ENCODE assay signal across 11 mouse cellular contexts in the genomic region with DNA sequence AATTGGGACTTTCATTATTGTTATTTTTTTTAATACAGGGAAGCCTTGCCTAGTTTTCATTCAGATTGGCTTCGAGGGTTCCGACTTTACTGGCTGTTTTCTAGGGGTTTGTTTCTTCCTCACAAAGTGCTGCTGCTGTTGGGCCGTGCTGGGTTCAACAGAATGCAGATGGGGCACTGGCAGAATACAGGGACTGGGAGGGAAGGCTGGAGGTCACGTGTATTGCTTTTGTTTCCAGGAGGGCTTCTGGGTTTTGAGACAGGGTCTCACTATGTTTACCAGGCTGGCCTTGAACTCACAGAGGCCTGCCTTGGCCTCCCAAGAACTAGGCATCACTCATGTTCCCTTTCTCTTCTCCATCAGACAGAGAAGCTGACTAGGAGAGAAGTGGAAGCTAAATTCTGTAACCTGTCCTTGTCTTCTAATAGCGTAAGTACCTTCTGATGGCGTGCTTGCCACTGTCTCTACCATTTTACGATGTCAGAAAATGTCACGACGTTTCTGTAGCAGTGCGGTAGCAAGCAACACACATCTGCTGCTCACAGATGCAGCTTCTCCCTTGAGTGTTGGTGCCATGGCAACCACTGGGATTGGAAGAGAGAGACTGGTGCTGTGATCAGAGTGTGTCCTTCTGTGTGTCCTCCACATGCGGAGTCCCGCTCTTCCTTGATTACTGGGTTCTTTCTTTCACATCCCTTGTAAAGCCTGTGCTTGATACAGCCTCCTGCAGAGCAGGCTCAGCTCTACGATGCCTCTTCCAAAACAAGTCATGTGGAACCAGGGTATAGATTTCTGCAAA. TPM values are rescaled to one million over a fixed set of nuclear protein-coding genes. Genes with fewer than 3 reads are reported as not detected.
DNase-seq lines count a peak whose midpoint lies in the region; ATAC-seq lines count a peak whose summit lies in the region.
"Had no signal": no experiment of that assay in that cellular context is flagged by ENCODE, and none has a peak within 500 bp of the region (broad histone marks: within the 10 kb centered on the region; RNA-seq: fewer than 3 reads in every experiment).

No protein-coding gene starts in this region.

- no peak overlapping the region for H3K4me3 ChIP-seq in hindbrain, embryonic 15.5 days
- H3K4me3 ChIP-seq: embryonic facial prominence, embryonic 15.5 days had no signal

- intact Hi-C loops in left cerebral cortex, postnatal 14 days (cut with DNase I) = no loop called here

- H3K27me3 ChIP-seq in hindbrain, embryonic 15.5 days = no peaks in the 10 kb centered on the region
- H3K27me3 ChIP-seq: embryonic facial prominence, embryonic 15.5 days had no signal

- 47% methylated on average over 13 of the region's 13 CpGs for WGBS in hindbrain, embryonic 15.5 days

- 0 out of 2 replicates have a peak overlapping the region, but pooled peaks have one; percentile 10 for H3K9ac ChIP-seq in hindbrain, embryonic 15.5 days
- H3K9ac ChIP-seq: embryonic facial prominence, embryonic 15.5 days; liver, postnatal 0 days had no signal

- ATAC-seq in hindbrain, embryonic 15.5 days (ENCODE audit: low FRiP score, low read depth) = peak; percentile 90
- ATAC-seq: liver, postnatal 0 days had no signal

- H3K4me2 ChIP-seq in hindbrain, embryonic 15.5 days = no peak overlapping the region
- H3K4me2 ChIP-seq: embryonic facial prominence, embryonic 15.5 days had no signal

- peak overlapping the region; percentile 78 for H3K27ac ChIP-seq in hindbrain, embryonic 15.5 days (replicated peaks)
- H3K27ac ChIP-seq: embryonic facial prominence, embryonic 15.5 days had no signal

- H3K4me1 ChIP-seq in hindbrain, embryonic 15.5 days (replicated peaks) = peaks cover 10% of the 10 kb centered on the region

- no peaks in the 10 kb centered on the region for H3K9me3 ChIP-seq in hindbrain, embryonic 15.5 days
- H3K9me3 ChIP-seq: embryonic facial prominence, embryonic 15.5 days had no signal

- 0 out of 2 replicates have a peak, but pooled peaks cover 1% of the 10 kb centered on the region for H3K36me3 ChIP-seq in hindbrain, embryonic 15.5 days

- DNase-seq in embryo, embryonic 11 days = peak; percentile 33
- DNase-seq in embryo, embryonic 9.5 days (ENCODE audit: extremely low spot score) = no peak
- DNase-seq in left cerebral cortex, postnatal 14 days (ENCODE audit: low spot score in 2 of 2) = peak; percentile 60 to 76
- peak; percentile 22 for DNase-seq in retina, postnatal 1 day
- DNase-seq in thymus, postnatal 0 days (ENCODE audit: low spot score) = no peak
- no peak for DNase-seq in heart, adult 18-20 months
- no peak for DNase-seq in B cell, adult 2 months
- DNase-seq: kidney, postnatal 14 days; liver, postnatal 0 days had no signal

RNA-seq across cellular contexts. Expression of a gene that starts 21.8 kb away (rescaled TPM):
- polyA plus RNA-seq in hindbrain, embryonic 15.5 days (2015; fragmentation: Nextera tagmentation; extraction: Ambion mirVana) = 314 and 317 TPM in 2 replicates
- total RNA-seq in left cerebral cortex, postnatal 14 days (2021) = 100 to 1,000 TPM; 157 to 167 TPM
- polyA plus RNA-seq in thymus, postnatal 0 days (2015; fragmentation: Nextera tagmentation; extraction: Ambion mirVana) = 372 and 403 TPM in 2 replicates
- 100 to 1,000 TPM; 131 to 136 TPM for total RNA-seq in heart, adult 18-20 months (2021)

Comparison
In these comparisons a context has a peak if more than half of its experiments do, and no peak if none do; other contexts are left out.
1. DNase-seq: peak in embryo, embryonic 11 days (single experiment), left cerebral cortex, postnatal 14 days (2 of 2) and retina, postnatal 1 day (single experiment); none in embryo, embryonic 9.5 days (single experiment), thymus, postnatal 0 days (single experiment), heart, adult 18-20 months (0 of 2) and B cell, adult 2 months (0 of 2).